Mouse (Mus musculus) monocyte, adult 5-6 weeks (primary cell): ENCODE data around the gene Kpna1. TPM values are rescaled to one million over a fixed set of nuclear protein-coding genes. Genes with fewer than 3 reads are reported as not detected.
A peak's percentile ranks its signal among the peaks of the same experiment; 100 is the strongest.
"Not testable (repeated sequence)": the region's sequence is repeated elsewhere in the genome, so short reads cannot be mapped to it uniquely, and the experiment has no call there.

Source experiments
- ATAC-seq: fragments of 153-309, 156-312 bp; replicated peaks from 2 replicates; pipeline ENCODE4 v1.8.0; 2017; ENCODE audit warnings: mild to moderate bottlenecking; ENCODE audit not compliant: low TSS enrichment, insufficient number of reproducible peaks, severe bottlenecking, poor library complexity, low FRiP score
- total RNA-seq: library from RNA; stranded (forward); fragments of 200-1000, 200-491, 200-594 nt; gene quantifications from 3 replicates; pipeline ENCODE4 v1.2.3, GENCODE M21; 2017

The Kpna1 gene
- 68.3 to 93.7 TPM (median 75.3 TPM) in 3 replicates for total RNA-seq

DNA sequence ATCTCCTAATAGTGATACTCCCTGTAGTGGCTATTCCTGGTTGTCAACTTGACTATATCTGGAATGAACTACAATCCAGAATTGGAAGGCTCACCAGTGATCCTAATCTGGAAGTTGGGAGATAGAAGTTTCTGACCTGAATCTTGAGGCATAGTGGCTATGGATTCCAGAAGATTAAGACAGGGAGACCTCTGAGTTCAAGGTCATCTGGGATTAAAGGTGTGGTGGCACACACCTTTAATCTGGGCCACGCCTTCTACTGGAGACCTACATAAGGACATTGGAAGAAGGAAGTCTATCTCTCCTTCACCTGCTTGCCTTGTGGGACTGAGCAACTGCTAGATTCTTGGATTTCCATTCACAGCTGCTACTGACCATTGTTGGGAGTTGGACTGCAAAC is at the start of gene Kpna1:
Kpna1 (plus strand) TSS at position 301 of the 400 bp plus-strand sequence.
- ATAC-seq: not testable (repeated sequence)

DNA sequence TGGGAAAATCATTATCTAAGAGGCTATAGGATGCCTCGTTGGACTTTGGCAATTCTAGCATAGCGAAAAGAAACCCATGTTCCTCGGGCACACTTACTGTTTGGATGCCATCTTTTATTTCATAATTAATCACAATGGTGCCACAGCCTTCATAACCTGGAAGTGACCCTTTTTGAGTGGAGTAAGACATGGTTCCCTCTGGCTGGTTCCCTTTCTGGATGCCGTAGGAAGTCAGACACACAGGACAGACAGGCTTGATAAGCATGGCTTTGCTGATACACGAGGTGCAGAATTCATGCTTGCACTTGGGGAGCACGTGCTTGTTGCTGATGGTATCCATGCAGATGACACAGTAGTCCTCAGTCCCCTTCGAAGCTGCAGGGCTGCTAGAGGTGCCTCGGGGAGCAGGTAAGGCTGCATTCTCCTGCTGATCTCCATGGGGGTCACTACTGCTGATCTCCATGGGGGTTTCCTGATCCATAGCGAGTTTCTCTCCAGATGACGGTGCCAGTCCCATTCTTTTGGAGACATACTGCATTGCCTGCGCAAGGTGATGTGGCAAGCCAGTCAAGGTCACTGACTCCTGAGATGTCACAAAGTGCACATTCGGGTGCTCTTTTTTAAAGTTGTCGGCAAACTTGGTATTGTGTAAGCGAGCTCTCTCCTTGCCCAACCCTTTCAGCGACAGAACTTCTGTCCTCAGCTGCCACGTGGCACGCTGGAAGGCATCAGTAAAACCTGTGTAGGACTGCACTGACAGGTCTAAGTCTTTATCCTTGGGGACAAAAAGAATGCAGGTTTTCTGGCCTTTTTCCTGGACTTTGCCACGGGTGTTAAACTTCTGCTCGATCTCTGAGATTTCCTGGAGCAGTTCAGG is 46.1 kb upstream of the Kpna1 start:
- no peak for ATAC-seq

DNA sequence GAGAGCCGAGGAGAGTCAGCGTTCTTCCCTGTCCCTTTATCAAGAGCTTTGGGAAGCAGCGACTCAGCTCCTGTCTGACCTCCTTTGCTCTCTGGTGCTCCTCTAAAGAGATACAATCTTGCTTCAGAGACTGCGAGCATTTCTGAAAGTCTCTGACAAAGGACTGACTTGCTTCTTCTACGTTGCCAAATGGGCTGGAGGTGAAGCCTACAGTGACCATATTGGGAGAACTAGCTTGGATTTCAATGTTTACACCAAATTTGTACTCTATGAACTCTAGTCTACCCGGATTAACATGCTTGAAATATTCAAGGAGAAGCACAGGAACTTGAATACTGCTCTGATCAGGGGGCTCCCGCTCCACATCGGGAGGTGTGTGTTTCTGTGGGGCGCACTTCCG is 45.4 kb upstream of the Kpna1 start:
- no peak for ATAC-seq

DNA sequence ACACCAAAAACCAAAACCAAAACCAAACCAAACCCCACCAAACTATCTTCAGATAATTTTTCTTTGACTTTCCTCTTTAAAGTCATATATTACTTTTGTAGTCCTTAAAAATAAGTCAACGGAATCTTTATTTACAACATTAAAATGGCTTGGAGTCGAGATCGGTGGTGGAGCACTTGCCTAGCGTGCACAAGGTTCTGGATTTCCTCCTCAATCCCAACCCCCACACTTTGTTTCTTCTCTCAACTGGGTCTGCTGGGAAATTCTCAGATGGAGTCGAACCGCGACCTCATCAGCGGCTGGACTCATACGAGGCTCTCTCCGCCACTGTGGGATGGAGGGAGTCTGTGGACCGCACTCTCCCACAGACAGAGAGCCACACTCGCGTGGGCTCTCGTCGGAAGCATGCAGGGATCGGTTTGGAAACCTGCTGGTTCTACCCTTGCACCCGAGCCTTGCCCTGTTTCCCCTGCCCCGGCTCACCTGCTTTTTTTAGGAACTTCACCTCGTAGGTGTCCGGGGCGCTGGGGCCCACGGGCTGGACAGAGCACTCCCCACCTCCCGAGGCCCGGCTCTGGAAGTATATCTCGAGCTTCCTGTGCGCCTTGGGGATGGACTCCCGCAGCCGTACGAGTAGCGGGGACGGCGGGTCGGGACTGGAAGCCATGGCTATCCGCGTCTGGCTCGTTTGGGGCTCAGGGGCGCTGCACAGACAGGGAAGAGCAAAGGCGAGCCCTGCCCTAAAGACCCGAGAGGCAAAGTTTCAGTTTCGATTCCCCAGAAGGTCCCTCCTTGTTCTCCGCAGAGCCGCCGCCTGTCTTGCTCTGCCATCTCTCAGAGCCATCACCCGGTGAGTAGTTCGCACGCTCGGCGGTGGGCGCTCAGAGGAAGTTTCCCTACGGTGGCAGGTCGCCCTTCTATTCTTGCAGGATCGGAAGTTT is 40.1 kb upstream of the Kpna1 start, which contains the start of the genes Parp9 and Dtx3l:
Parp9 (plus strand) TSS at position 260 of the 941 bp plus-strand sequence.
Dtx3l (minus strand) TSS at position 941 of the 941 bp plus-strand sequence.
- ATAC-seq: peak; percentile 57

DNA sequence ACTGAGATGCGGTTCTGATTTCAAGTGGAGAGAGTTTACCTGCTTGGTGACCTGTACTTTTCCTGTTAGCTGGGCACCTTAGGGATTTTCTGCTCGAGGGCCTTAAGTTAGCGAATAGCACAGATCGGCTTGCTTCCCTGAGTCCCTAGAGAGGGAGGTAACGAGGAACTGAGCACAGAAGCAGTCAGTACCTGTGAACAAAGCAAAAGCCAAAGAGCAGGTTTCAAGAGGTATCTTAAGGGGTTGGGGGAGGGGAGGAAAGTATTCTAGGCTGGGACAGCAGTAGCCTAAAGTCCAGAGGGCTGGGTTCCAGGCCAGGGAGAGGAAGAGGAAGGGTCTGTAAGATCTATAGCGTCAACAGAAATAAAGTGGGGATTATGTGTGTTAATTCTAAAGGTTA is 39.3 kb upstream of the Kpna1 start:
- ATAC-seq: peak; percentile 4; the same call in 1 of the 2 replicates

DNA sequence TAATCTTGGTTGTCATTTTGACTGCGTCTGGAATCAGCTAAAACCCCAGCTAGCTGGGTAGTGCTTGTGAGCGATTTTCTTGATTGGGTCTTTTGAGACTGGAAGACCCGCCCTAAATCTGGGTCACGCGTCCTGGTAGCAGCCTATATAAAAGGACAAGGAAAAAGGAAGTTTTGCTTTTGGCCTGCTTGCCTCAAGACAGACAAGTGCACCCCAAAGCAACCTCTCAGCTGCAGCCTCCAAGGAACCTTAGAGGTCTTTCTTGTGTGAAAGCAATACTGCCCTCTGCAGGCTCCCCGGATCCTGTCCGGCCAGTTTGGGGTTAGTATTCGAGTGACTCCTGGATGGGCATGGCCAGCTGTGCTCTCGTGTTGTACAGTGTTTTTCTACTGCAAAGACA is 38.9 kb upstream of the Kpna1 start:
- ATAC-seq: peak; percentile 92

DNA sequence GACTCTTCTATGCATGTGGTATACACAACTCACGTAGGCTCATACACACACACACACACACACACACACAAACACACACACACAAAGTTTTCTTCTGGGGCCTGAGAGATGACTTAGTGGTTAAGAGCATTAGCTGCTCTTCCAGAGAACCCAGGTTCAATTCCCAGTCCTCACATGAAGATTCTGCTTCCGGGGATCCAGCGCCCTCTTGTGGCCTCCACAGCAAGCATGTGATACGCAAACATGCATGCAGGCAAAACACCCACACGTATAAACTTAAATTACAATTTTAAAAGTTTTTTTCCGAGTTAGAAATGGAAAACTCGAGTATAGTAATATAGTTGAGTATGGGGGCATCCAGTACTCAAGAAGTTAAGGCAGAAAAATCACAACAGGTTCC is 37.2 kb upstream of the Kpna1 start:
- no peak for ATAC-seq

DNA sequence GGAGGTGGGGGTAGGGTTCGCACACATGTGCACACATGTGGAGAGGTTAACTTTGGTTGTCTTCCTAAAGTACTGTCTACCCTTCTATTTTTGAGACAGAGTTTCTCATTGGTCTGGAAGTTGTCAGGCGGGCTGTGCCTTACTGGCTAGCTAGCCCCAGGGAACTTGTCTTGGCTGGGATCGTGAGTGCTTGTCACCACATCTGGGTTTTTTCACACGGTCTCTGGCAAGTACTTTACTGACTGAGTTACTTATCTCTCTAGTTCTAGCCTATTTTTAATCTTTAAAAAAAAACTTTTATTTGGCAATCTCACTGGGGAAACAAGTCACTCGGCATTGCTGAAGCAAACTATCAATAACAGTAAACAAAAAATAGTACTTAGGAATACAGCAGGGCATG is 29.3 kb upstream of the Kpna1 start:
- no peak for ATAC-seq

DNA sequence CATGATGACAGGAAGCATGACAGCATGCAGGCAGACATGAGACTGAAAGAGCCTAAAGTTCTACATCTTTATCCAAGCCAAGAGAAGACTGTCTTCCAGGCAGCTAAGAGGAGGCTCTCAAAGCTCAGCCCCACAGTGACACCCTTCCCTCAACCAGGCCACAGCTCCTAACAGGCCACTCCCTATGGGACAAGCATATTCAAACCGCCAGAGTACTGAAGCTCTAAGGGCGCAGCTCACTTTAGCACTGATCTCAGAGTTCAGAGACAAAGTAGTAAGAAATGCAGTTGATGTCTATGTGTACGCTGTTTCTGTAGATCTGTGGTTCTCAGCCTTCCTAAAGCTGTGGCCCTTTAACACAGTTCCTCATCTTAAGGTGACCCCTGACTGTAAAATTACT is 27.3 kb upstream of the Kpna1 start:
- ATAC-seq: no peak

DNA sequence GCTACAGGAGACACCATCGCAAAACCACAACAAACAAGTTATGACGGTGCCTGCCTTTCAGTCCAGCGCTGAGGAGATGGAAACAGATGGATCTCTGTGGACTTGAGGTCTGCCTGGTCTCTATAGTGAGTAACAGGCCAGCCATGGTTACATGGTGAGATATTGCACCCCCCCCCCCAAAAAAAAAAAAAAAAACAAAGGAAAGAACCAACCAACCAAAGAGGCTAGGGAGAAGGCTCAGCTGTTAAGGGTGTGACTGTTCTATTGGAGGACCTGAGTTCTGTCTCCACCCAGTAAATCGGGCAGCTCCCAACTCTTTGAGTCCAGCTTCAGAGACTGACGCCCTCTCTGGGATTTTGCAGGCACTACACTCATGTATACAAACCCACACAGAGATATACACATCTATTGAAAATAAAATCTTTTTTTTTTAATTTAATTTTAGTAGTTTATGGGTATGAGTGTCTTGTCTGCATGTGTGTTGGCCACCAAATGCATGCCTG is 25.9 kb upstream of the Kpna1 start:
- no peak for ATAC-seq

DNA sequence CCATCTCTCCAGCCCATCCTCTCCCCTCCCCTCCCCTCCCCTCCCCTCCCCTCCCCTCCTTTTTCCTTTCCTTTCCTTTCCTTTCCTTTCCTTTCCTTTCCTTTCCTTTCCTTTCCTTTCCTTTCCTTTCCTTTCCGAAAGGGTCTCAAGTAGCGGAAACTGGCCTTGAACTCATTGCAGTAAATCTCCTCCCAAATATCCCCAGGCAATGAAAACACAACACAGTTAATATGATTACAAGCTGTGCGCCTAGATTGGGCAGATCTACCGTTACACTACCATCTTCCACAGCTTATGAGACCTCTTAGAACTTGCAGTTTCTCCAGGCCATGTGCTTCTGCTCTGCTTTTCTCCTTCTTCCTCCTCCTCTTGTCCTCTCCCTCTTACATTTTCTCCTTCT is 12.6 kb upstream of the Kpna1 start:
- ATAC-seq: not testable (repeated sequence)

DNA sequence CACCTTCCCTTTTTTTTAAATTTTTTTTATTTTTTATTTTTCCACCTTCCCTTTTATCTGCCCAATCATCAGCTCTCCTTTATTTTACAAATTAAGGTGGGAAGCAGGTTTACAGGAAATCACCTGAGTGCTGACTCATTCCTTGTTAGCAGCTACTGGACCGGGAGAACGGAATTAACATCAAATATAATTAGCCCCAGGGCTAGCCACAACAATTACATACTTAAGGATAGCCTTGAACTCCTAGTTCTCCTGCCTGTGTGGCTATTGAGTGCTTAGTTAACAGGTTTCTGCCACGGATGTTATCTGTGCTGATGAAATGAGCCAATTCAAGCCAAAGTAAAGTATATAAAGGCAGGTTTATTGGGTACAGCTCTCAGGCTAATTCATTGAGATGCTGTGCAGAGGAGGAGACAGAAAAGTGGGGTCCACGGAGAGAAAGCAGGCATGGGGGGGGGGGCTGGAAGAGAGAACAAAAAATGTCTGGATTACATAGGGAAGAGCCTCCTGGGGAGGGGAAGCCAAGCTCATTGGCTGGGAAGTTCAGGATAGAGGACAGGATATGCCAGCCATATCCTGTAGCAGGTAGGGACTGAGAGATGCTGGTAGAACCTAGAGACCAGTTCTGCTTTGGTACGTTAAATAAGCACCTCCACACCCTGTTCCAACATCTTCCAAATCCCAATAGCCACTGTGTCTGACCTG is 12.0 kb upstream of the Kpna1 start:
- ATAC-seq: no peak

DNA sequence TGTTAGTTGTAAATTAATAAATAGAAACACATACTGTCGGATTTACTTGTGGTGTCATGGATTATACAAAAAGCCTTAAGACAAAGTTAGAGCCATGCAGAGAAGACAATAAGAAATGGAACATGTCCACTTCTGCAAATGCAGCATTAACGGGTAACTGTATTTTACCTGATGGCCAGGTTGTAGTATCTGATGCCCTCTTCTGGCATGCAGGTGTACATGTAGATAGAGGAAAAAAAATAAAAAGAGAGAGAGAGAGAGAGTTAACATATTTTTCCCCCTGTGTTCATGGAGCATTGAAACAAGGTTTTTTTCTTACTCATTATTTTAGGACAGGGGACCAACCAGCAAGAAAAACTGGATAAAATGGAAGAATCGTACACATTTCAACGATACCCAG is 11.2 kb upstream of the Kpna1 start:
- no peak for ATAC-seq

DNA sequence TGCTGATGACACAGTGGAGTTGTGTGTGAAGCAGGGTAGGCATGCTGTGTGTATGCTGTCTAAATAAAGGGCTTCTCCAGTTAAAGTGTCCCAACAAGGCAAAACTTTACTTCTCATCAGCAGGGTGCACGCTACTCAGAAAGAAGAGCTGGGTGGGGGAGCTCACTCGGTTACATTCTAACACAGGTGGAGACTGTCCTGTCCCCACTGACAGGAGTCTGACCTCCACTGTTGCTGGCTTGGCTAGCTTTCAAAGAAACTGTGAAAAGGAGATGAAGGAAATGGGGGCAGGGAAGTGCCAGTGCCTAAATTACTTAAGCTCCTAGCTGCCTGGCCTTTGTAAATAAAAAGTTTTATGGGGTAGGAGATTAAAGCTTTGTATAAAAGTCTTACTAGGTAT is 10.4 kb upstream of the Kpna1 start:
- no peak for ATAC-seq

DNA sequence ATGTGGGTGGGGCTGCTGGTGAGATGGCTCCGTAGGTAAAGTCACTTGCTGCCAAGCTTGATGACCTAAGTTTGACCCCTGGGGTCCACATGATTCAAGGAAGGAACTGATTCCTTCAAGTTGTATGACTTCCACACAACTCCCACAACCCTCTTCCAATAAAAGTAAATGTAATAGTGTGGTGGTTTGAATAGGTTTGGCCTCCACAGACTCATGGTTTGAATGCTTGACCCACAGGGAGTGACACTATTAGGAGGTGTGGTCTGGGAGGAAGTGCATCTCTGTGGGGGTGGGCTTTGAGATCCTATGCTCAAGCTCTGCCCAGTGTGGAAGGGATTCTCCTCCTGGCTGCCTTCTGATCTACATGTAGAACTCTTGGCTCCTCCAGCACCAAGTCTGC is 4.5 kb upstream of the Kpna1 start:
- ATAC-seq: no peak

DNA sequence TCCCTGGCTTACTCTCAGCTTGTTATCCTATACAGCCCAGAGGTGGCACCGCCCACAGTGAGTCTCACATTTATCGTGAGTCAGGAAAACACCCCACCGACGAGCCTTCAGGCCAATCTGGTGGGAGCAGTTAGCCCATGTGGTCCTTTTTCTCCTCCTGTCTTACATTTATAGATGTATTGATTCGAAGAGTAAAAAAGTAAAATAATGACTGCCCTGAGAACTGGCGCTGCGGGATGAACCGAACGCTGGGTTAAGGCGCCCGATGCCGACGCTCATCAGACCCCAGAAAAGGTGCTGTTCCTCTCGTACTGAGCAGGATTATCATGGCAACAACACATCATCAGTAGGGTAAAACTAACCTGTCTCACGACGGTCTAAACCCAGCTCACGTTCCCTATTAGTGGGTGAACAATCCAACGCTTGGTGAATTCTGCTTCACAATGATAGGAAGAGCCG is 2.8 kb downstream of the Kpna1 start:
- peak; percentile 89 for ATAC-seq

DNA sequence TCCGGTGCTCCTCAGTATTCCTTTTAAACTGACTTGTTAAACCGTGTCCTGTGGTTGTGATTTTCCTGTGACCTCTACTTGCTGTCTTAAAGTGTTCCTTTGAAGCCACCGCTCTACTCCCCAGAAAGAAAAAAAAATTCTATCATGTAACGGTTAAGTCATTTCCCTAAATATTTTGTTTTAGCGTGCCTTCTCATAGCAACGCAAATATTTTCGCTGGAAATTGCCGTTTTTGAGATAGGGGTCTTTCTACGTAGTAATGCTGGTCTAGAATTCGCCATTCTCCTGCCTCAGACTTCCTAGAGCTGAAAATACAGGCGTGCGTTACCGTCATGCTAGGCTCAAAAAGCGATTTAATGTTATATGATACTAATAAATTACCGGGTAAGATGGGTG is 4.0 kb downstream of the Kpna1 start:
- ATAC-seq: no peak

DNA sequence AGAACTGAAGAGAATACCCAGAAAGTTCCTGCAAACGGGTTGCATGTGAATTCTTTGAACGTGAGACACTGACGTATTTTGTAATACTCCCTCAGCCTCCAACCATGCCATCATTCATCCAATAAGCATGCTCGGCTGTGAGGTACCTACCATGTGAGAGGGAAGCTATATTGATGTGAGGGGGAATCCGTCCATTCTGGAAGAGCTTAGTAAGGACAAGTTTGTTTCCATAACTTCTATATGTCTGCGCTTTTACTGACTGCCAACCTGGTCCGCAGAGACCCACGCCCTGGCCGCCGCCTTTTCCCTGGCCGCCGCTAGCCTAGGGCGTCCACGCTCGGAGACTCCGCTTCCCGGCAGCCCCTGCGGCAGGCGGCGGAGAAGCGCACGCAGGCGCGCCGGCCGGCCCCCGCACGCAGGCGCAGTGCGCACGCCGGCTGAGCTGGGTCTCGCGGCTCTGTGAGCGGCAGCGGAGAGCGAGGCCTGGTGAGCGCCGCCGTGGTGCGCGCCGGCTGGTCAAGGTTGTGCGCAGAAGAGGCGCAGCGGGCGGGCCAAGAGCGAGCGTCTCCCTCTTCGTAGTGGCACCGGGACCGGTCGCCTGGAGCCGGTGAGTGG is 4.5 kb downstream of the Kpna1 start:
- ATAC-seq: peak; percentile 64
